ENCODE assay signal across 8 mouse cellular contexts in genomic region chr5:135630598-135630997, GRCm38 (mm10). TPM values are rescaled to one million over a fixed set of nuclear protein-coding genes. Genes with fewer than 3 reads are reported as not detected.
DNase-seq lines count a peak whose midpoint lies in the region; ATAC-seq and TF ChIP-seq lines count a peak whose summit lies in the region.

No protein-coding gene starts in this region.

- 28% methylated on average over 3 of the region's 3 CpGs for WGBS in forebrain, postnatal 0 days
- 31% methylated on average over 3 of the region's 3 CpGs for WGBS in forebrain, embryonic 16.5 days

- H3K36me3 ChIP-seq in forebrain, postnatal 0 days (ENCODE audit: insufficient read depth) = peaks cover 3% of the 10 kb centered on the region; the same call in 1 of the 2 replicates
- H3K36me3 ChIP-seq in forebrain, embryonic 16.5 days (ENCODE audit: control insufficient read depth, insufficient read depth) = no peaks in the 10 kb centered on the region

- H3K4me3 ChIP-seq in forebrain, postnatal 0 days (ENCODE audit: low read depth, low read length) = no peak overlapping the region
- H3K4me3 ChIP-seq in forebrain, embryonic 16.5 days (replicated peaks; ENCODE audit: low read length) = no peak overlapping the region

- no peak overlapping the region for H3K9ac ChIP-seq in forebrain, postnatal 0 days
- H3K9ac ChIP-seq in forebrain, embryonic 16.5 days (replicated peaks; ENCODE audit: low read depth, low read length) = no peak overlapping the region

- peak; percentile 76 for TF ChIP-seq CTCF in forebrain, postnatal 0 days (IDR thresholded peaks at IDR 0.05; ENCODE audit: low read depth)

- peak; percentile 75 for DNase-seq in forebrain, postnatal 0 days
- DNase-seq in right cerebral cortex, adult 18-20 months = peak; percentile 39
- DNase-seq in right cerebral cortex, postnatal 25 days = no peak
- DNase-seq in cerebellum, postnatal 25 days = peak; percentile 49 to 83
- DNase-seq in kidney, postnatal 25 days = peak; percentile 58 to 87
- peak; percentile 32 to 80 for DNase-seq in thymus, postnatal 10 days (ENCODE audit: low spot score in 2 of 2)

- no peaks in the 10 kb centered on the region for H3K27me3 ChIP-seq in forebrain, postnatal 0 days (ENCODE audit: insufficient read depth, low read length)
- H3K27me3 ChIP-seq in forebrain, embryonic 16.5 days (replicated peaks; ENCODE audit: control insufficient read depth, insufficient read depth, low read length) = no peaks in the 10 kb centered on the region

- no peak overlapping the region for H3K27ac ChIP-seq in forebrain, postnatal 0 days (ENCODE audit: low read depth, low read length)
- H3K27ac ChIP-seq in forebrain, embryonic 16.5 days (ENCODE audit: low read length) = no peak overlapping the region

- H3K4me2 ChIP-seq in forebrain, postnatal 0 days (ENCODE audit: low read depth) = no peak overlapping the region
- H3K4me2 ChIP-seq in forebrain, embryonic 16.5 days (ENCODE audit: low read length) = no peak overlapping the region

- no peak for ATAC-seq in forebrain, postnatal 0 days
- no peak for ATAC-seq in forebrain, embryonic 16.5 days
- ATAC-seq in megakaryocyte progenitor cell, adult 5-6 weeks (replicated peaks; ENCODE audit: poor library complexity) = peak; percentile 42; the same call in 1 of the 2 replicates

- H3K4me1 ChIP-seq in forebrain, postnatal 0 days (ENCODE audit: insufficient read depth) = peaks cover 6% of the 10 kb centered on the region
- H3K4me1 ChIP-seq in forebrain, embryonic 16.5 days (replicated peaks; ENCODE audit: control insufficient read depth, insufficient read depth, low read length) = peaks cover 12% of the 10 kb centered on the region

- no peaks in the 10 kb centered on the region for H3K9me3 ChIP-seq in forebrain, postnatal 0 days (ENCODE audit: low read length)
- no peaks in the 10 kb centered on the region for H3K9me3 ChIP-seq in forebrain, embryonic 16.5 days (ENCODE audit: control insufficient read depth, low read length)

RNA-seq across cellular contexts. Expression of gene Rhbdd2, which starts 1.8 kb away (rescaled TPM):
- total RNA-seq in forebrain, postnatal 0 days (2014; rRNA removed) = 16.5 and 19.0 TPM in 2 replicates
- 97.4 and 120 TPM in 2 replicates for polyA plus RNA-seq in forebrain, postnatal 0 days (2015; fragmentation: Nextera tagmentation; extraction: Ambion mirVana)
- 60.3 and 72.2 TPM in 2 replicates for polyA plus RNA-seq in forebrain, embryonic 16.5 days (2015; fragmentation: Nextera tagmentation; extraction: Ambion mirVana)
- 14.2 and 17.1 TPM in 2 replicates for total RNA-seq in megakaryocyte progenitor cell, adult 5-6 weeks (2015)
- 3.0 and 4.6 TPM in 2 replicates for total RNA-seq in megakaryocyte progenitor cell, adult 5-6 weeks (2017)

RNA-seq across cellular contexts. Expression of gene Por, which starts 39.2 kb away (rescaled TPM):
- 78.5 and 89.5 TPM in 2 replicates for total RNA-seq in forebrain, postnatal 0 days (2014; rRNA removed)
- polyA plus RNA-seq in forebrain, postnatal 0 days (2015; fragmentation: Nextera tagmentation; extraction: Ambion mirVana) = 76.7 and 96.1 TPM in 2 replicates
- polyA plus RNA-seq in forebrain, embryonic 16.5 days (2015; fragmentation: Nextera tagmentation; extraction: Ambion mirVana) = 104 and 121 TPM in 2 replicates
- 12.7 and 21.3 TPM in 2 replicates for total RNA-seq in megakaryocyte progenitor cell, adult 5-6 weeks (2015)
- 25.2 and 36.5 TPM in 2 replicates for total RNA-seq in megakaryocyte progenitor cell, adult 5-6 weeks (2017)

RNA-seq across cellular contexts. Expression of gene Ccl24, which starts 57.7 kb away (rescaled TPM):
- total RNA-seq in forebrain, postnatal 0 days (2014; rRNA removed) = 0.62 and 2.4 TPM in 2 replicates
- polyA plus RNA-seq in forebrain, postnatal 0 days (2015; fragmentation: Nextera tagmentation; extraction: Ambion mirVana) = 2.4 and 2.7 TPM in 2 replicates
- polyA plus RNA-seq in forebrain, embryonic 16.5 days (2015; fragmentation: Nextera tagmentation; extraction: Ambion mirVana) = 1.4 and 1.5 TPM in 2 replicates
- 0.56 and 1.1 TPM in 2 replicates for total RNA-seq in megakaryocyte progenitor cell, adult 5-6 weeks (2015)
- total RNA-seq in megakaryocyte progenitor cell, adult 5-6 weeks (2017) = not detected in 2 replicates
